8 mouse cellular contexts compared by ENCODE assay signal in the genomic region with DNA sequence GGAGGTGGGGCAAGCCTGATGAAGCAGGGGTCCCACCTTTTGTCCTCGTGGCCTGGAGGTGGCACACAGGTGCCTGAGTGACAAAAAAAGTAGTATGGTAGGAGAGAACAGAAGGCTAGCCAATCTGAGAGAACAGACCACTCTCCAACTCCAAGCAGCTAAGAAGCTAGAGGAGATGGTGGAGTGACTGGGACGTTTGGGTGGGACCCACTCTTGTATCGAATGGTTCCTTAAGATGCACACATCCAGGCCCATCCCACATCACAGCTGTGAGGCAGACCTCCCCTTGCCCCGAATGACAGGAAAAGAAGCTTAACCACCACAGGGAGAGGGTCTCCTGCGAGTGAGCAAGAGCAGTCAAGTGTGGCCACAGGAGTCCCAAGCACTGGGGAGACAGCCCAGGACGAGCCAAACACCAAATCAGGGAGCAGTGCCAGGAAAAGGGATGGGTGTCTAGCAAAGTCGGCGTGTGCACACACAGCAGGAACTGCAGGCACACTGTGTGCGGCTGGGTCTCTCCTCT.
DNase-seq lines count a peak whose midpoint lies in the region; ATAC-seq and TF ChIP-seq lines count a peak whose summit lies in the region.

No protein-coding gene starts in this region.

- peak overlapping the region; percentile 47 for H3K4me2 ChIP-seq in lung, embryonic 14.5 days
- H3K4me2 ChIP-seq in forebrain, embryonic 12.5 days: peak overlapping the region; percentile 46
- H3K4me2 ChIP-seq in intestine, postnatal 0 days (replicated peaks; ENCODE audit: low read depth): no peak overlapping the region
- peak overlapping the region; percentile 47 for H3K4me2 ChIP-seq in neural tube, embryonic 15.5 days

- H3K9ac ChIP-seq in lung, embryonic 14.5 days: no peak overlapping the region
- peak overlapping the region; percentile 38; the same call in 1 of the 2 replicates for H3K9ac ChIP-seq in forebrain, embryonic 12.5 days
- no peak overlapping the region for H3K9ac ChIP-seq in intestine, postnatal 0 days (ENCODE audit: low read depth, low read length)
- H3K9ac ChIP-seq in neural tube, embryonic 15.5 days (replicated peaks): no peak overlapping the region

- ATAC-seq in lung, embryonic 14.5 days (ENCODE audit: insufficient read depth): 0 out of 2 replicates have a peak, but pooled peaks have one; percentile 14
- peak; percentile 47 for ATAC-seq in forebrain, embryonic 12.5 days (ENCODE audit: low FRiP score)
- ATAC-seq in intestine, postnatal 0 days: 0 out of 2 replicates have a peak, but pooled peaks have one; percentile 16
- peak; percentile 21; the same call in 1 of the 2 replicates for ATAC-seq in neural tube, embryonic 15.5 days (ENCODE audit: low FRiP score)

- no peaks in the 10 kb centered on the region for H3K27me3 ChIP-seq in lung, embryonic 14.5 days (ENCODE audit: insufficient read depth, low read length)
- H3K27me3 ChIP-seq in forebrain, embryonic 12.5 days: no peaks in the 10 kb centered on the region
- no peaks in the 10 kb centered on the region for H3K27me3 ChIP-seq in intestine, postnatal 0 days (replicated peaks; ENCODE audit: control insufficient read depth, insufficient read depth, low read length)
- no peaks in the 10 kb centered on the region for H3K27me3 ChIP-seq in neural tube, embryonic 15.5 days (replicated peaks)

- DNase-seq in lung, embryonic 14.5 days: no peak
- no peak for DNase-seq in lung, postnatal 4 days
- DNase-seq in cerebellum, adult 11 months: no peak
- no peak for DNase-seq in right cerebral cortex, postnatal 25 days
- DNase-seq in frontal cortex, postnatal 14 days (ENCODE audit: low spot score in 2 of 2): no peak

- no peaks in the 10 kb centered on the region for H3K36me3 ChIP-seq in lung, embryonic 14.5 days (ENCODE audit: insufficient read depth)
- no peaks in the 10 kb centered on the region for H3K36me3 ChIP-seq in forebrain, embryonic 12.5 days (replicated peaks)
- no peaks in the 10 kb centered on the region for H3K36me3 ChIP-seq in intestine, postnatal 0 days (ENCODE audit: control insufficient read depth, insufficient read depth)
- no peaks in the 10 kb centered on the region for H3K36me3 ChIP-seq in neural tube, embryonic 15.5 days

- no peak overlapping the region for H3K4me3 ChIP-seq in lung, embryonic 14.5 days (ENCODE audit: low read depth, low read length)
- no peak overlapping the region for H3K4me3 ChIP-seq in forebrain, embryonic 12.5 days (replicated peaks)
- no peak overlapping the region for H3K4me3 ChIP-seq in intestine, postnatal 0 days (ENCODE audit: low read depth, low read length)
- H3K4me3 ChIP-seq in neural tube, embryonic 15.5 days (replicated peaks): no peak overlapping the region

- peaks cover 6% of the 10 kb centered on the region; the same call in 1 of the 2 replicates for H3K4me1 ChIP-seq in lung, embryonic 14.5 days (ENCODE audit: insufficient read depth)
- H3K4me1 ChIP-seq in forebrain, embryonic 12.5 days: peaks cover 89% of the 10 kb centered on the region
- H3K4me1 ChIP-seq in intestine, postnatal 0 days (replicated peaks; ENCODE audit: control insufficient read depth, insufficient read depth, low read length): no peaks in the 10 kb centered on the region
- peaks cover 74% of the 10 kb centered on the region for H3K4me1 ChIP-seq in neural tube, embryonic 15.5 days

- no peaks in the 10 kb centered on the region for H3K9me3 ChIP-seq in lung, embryonic 14.5 days (ENCODE audit: low read depth, low read length)
- H3K9me3 ChIP-seq in forebrain, embryonic 12.5 days: no peaks in the 10 kb centered on the region
- H3K9me3 ChIP-seq in intestine, postnatal 0 days (ENCODE audit: control insufficient read depth): no peaks in the 10 kb centered on the region
- H3K9me3 ChIP-seq in neural tube, embryonic 15.5 days (replicated peaks): no peaks in the 10 kb centered on the region

- no peak for TF ChIP-seq CTCF in lung, embryonic 14.5 days (IDR thresholded peaks at IDR 0.05; ENCODE audit: low read depth)
- no peak for TF ChIP-seq CTCF in intestine, postnatal 0 days (IDR thresholded peaks at IDR 0.05; ENCODE audit: low read depth)

- 31% methylated on average over 9 of the region's 9 CpGs for WGBS in lung, embryonic 14.5 days
- 13% methylated on average over 9 of the region's 9 CpGs for WGBS in forebrain, embryonic 12.5 days
- WGBS in intestine, postnatal 0 days: 48% methylated on average over 9 of the region's 9 CpGs
- 21% methylated on average over 9 of the region's 9 CpGs for WGBS in neural tube, embryonic 15.5 days

- no peak overlapping the region for H3K27ac ChIP-seq in lung, embryonic 14.5 days (ENCODE audit: low read depth)
- H3K27ac ChIP-seq in forebrain, embryonic 12.5 days: peak overlapping the region; percentile 82
- no peak overlapping the region for H3K27ac ChIP-seq in intestine, postnatal 0 days (ENCODE audit: low read depth, low read length)
- peak overlapping the region; percentile 75; the same call in 1 of the 2 replicates for H3K27ac ChIP-seq in neural tube, embryonic 15.5 days (replicated peaks)

Comparison
In these comparisons a context has a peak if more than half of its experiments do, and no peak if none do; other contexts are left out.
1. H3K27ac ChIP-seq: peak in forebrain, embryonic 12.5 days (single experiment) and neural tube, embryonic 15.5 days (single experiment); none in lung, embryonic 14.5 days (single experiment) and intestine, postnatal 0 days (single experiment).
2. Peak in every context shown above with its lines, with median percentiles within 50 percentile points of each other: ATAC-seq.